Mouse (Mus musculus) spleen, adult 18-20 months (tissue): ENCODE results near the gene Ttc7b.
A peak's percentile ranks its signal among the peaks of the same experiment; 100 is the strongest.

Experiments used
- DNase-seq, 2 experiments: peaks; one replicate each; pipeline ENCODE4 v3.0.0; 2022; ENCODE audit warnings: mixed read lengths in 2 of 2

Ttc7b gene

GRCm38 (mm10) chr12:100445686-100446085, 74.9 kb downstream of the Ttc7b start:
- DNase-seq, result no peak

GRCm38 (mm10) chr12:100445271-100445670, 75.4 kb downstream of the Ttc7b start:
- no peak for DNase-seq

DNA sequence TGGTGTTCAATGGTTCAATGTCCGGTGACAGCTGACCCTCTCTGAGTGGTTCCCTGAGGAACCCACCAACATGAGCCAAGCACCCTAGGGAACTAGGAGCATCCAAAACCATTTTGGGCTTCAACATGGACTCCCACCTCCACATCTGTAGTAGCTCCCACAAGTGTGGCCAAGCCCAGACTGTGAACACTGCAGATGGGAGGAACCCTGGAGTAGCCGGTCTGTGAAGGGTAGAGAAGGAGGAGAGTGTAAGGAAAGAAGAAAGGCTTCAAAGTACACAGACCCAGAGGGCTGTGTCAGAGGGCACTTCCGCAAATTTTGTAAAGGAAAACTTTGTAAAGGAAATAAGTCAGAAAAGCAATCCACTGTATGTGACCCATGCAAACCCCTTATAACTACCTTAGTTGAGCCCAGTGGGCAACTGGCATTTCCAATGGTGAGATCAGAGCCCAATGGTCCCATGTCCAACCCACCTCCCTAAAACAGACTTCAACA, 75.9 kb downstream of the Ttc7b start:
- no peak for DNase-seq

DNA sequence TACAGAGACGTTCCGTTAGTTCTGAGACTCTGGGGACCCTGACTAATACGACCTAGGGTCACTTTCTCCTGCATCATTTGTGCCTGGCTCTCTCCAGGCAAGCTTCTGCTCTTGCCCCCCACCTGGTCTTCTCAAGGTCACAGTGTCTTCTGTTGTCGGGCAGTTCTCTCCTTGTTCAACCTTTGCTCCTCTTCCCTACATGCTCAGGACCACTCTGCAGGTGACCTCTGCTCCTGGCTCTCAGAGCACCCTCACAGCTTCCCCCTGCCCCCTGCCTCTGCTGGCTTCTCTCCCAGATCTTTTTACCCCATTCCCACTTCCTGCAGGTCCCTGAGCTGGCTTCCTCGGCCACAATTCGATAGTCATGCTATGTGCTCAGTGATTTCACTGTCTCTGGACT, 77.2 kb downstream of the Ttc7b start:
- no peak for DNase-seq

DNA sequence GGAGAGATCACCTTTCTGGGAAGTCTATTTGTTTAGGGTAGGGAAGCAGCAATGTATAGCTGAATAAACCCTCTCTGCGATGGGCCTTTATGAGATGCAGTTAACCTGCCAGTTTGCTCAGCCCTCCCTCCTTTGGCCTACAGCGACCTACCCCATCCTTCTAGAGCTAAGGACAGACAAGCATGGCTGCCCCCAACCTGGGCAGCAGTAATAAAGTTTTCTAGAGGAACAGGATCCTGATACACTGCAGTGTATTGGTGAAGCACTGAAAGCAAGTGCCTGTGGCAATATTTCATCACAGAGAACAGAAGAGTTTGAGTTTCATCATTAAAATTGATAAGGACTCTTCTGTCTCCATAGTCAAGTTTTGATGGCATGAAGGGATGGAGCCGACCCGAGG, 79.0 kb downstream of the Ttc7b start:
- DNase-seq, result no peak

DNA sequence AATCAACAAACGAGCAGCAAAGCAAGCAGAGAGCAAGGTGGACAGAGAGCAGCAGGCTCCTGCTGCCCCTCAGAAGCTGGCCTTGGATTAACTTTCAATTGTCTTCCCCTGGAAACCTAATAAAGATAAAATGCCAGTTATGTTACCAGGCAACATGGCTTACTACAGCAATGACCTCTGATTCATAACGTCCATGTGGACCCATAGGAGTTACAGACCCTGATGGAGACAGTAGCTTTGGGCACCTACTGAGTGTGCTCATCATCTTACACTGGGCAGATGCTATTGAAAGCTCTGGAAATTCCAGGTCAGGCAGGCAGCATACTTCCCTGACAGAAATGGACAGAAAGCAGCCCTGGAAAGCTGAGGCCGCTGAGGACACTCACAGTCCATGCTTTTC, 80.7 kb downstream of the Ttc7b start:
- no peak for DNase-seq

DNA sequence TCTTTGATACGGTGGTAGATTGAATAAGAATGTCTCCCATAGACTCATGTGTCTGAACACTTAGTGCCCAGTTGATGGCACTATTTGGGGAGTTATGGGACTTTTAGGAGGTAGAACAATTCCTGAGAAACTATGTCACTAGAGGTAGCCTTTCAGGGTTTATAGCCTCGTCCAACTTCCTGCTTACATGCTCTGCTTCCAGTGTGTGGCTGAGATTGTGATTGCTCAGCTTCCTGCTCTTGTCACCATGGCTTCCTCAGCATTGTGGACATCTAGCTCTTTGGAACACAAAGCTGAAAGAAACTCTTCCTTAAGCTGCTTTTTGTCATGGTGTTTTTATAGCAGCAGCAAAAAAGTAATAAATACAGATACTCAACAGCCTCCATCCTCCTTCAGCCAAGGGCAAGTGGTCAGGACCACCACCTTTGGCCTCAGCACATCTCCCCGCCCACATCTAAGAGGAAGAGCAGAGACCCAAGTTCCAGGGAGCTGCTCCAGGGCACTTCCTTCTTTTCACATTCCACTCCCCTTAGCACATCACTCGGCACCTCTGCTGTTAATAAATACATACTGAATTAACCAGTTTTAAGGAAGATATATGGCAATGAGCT, 81.4 kb downstream of the Ttc7b start:
- no peak for DNase-seq

DNA sequence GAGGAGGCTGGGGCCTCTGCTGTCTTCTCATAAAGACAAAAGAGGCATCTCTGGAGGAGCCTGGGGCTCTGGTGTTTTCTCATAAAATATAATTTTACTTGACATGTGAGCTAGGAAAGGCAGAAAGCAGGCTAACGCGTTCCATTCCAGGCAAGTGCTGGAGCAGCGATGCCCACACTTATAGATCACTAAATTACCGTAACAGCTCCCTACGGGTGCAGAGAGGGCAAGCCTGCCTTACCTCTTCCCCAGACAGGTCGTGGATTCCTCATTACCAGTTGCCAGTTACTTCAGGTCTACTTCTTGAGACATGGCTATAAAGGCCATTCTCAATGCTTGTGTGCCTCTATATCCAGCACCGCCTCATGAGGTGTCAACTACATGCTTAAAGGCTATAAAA, 82.1 kb downstream of the Ttc7b start:
- no peak for DNase-seq

DNA sequence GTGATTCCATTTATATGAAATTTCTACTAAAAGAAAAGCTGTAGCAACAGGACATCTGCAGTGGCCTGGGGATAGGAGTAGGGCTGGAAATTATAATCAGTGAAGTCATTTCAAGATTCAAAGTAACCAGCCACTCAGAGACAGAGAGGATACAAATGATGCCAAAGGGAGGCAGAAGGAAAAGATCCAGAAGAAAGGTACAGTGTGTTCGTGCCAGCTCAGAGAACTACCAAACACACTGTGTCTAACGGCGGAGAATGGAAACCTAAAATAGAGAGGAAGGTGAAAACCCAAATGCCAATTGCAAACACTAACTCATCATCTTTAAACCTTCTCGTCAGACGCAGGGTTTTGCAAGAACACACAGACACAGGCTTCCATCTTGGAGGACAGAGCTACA, 82.8 kb downstream of the Ttc7b start:
- DNase-seq, result no peak

GRCm38 (mm10) chr12:100435763-100436162, 84.9 kb downstream of the Ttc7b start:
- DNase-seq, result no peak

GRCm38 (mm10) chr12:100431830-100432229, 88.8 kb downstream of the Ttc7b start:
- no peak for DNase-seq

GRCm38 (mm10) chr12:100429414-100430114, 91.1 kb downstream of the Ttc7b start:
- DNase-seq, result no peak

- DNase-seq, result no peak
Observed at GRCm38 (mm10) chr12:100428183-100428582, 92.4 kb downstream of the Ttc7b start.

- DNase-seq, result no peak
Observed at GRCm38 (mm10) chr12:100426212-100426611, 94.4 kb downstream of the Ttc7b start.

DNA sequence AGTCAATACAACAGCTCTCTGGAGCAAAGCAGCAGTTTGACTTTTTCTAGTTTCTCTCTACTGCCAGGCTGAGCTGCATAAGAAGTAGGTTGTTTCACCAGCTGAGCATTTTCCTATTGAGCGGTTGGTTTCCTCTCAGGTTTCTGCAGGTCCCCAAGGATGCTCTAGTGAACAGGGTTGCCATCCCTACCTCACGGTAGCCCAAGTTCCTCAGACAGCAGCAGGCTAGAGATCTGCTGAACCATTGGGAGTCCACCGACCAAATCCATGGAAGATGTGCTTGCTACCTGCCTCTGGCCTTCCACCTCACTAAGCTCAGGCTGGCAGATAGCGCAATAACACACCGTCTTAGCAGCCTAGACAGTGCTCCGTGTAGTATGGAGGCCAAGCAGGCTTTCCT, 95.6 kb downstream of the Ttc7b start:
- DNase-seq, result no peak

GRCm38 (mm10) chr12:100422286-100422820, 98.3 kb downstream of the Ttc7b start:
- no peak for DNase-seq

- peak in 1 of 2 experiments; percentile 32 for DNase-seq
Observed at GRCm38 (mm10) chr12:100421538-100421937, 99.1 kb downstream of the Ttc7b start.

- no peak for DNase-seq
Observed at GRCm38 (mm10) chr12:100420903-100421302, 99.7 kb downstream of the Ttc7b start.

- DNase-seq, result no peak
Observed at GRCm38 (mm10) chr12:100419946-100420874, 100.4 kb downstream of the Ttc7b start.

DNA sequence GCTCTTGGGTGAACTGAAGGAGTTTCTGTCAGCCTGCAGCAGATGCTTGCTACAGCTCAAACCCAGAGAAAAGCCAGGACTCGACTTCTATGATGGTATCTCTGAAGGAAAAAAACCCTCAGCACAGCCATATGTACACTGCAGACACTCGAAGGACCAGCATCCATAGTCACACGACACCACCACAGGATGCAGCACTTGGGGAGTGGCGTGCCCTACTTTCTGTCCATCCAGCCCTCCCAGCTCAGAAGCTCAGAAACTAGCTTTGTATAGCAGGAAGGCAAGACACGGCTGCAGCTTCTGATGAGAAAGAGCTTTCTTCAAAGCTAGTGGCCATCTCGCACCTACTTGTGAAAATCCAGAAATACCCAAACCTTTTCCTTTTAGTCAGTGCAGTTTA, 104.8 kb downstream of the Ttc7b start:
- no peak for DNase-seq

GRCm38 (mm10) chr12:100414717-100415398, 105.8 kb downstream of the Ttc7b start:
- DNase-seq, result no peak

DNA sequence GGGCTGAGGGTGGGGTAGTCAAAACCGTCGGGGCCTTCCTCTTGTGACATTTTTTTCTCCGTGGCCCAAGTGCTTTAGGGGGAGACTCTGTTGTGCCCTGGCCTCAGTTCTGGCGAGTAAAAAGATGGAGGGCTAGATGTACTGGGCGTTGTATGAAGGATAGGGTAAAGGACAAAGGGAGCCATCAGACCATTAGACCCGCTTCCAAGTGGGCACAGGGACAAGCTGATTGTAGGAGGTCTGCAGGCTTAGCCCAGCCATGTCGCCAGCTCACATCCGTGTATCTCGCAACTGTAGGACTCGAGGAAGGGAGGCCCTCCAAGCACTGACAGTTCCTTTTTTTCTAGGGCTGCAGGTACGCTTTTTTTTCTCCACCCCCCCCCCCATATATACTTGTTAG, 111.9 kb downstream of the Ttc7b start:
- DNase-seq, result no peak

- DNase-seq, result no peak
Observed at GRCm38 (mm10) chr12:100408143-100408542, 112.5 kb downstream of the Ttc7b start.
